29 mouse cellular contexts compared by ENCODE assay signal in the genomic region with DNA sequence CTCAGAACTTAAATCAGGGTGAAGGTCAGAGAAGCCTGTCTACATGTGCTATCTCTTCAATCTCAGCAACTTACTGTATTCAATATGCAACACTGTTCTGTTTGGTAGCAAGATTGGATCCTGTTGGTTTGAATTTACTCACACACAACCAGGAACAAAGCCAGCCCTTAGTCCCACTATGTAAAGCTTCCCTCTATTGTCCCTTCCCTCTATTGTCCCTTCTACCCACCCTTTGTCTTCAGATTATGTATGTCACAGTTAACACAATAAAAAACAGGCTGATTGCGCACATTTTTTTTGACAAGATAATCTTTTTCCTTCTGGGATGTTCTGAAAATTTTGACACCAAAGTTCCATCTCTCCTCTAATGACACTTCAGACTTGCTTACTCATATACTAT.
"Had no signal": no experiment of that assay in that cellular context is flagged by ENCODE, and none has a peak within 500 bp of the region (broad histone marks: within the 10 kb centered on the region; RNA-seq: fewer than 3 reads in every experiment).

No protein-coding gene starts in this region.

- H3K4me3 ChIP-seq: left cerebral cortex, adult 2 months; limb, embryonic 10.5 days; limb, embryonic 12.5 days; limb, embryonic 13.5 days; limb, embryonic 15.5 days; liver, embryonic 12.5 days; liver, embryonic 13.5 days; liver, embryonic 15.5 days; lung, embryonic 15.5 days; megakaryocyte, embryonic 14.5 days; midbrain, embryonic 10.5 days; midbrain, embryonic 12.5 days; midbrain, embryonic 13.5 days; midbrain, embryonic 15.5 days; myocyte had no signal

- ATAC-seq: liver, embryonic 12.5 days; lung, postnatal 0 days; midbrain, embryonic 13.5 days; midbrain, embryonic 15.5 days; midbrain, embryonic 16.5 days had no signal

- H3K36me3 ChIP-seq: limb, embryonic 10.5 days; limb, embryonic 12.5 days; limb, embryonic 13.5 days; limb, embryonic 15.5 days; liver, embryonic 12.5 days; liver, embryonic 13.5 days; liver, embryonic 15.5 days; lung, embryonic 15.5 days; midbrain, embryonic 10.5 days; midbrain, embryonic 12.5 days; midbrain, embryonic 13.5 days; midbrain, embryonic 15.5 days had no signal

- H3K27ac ChIP-seq: left cerebral cortex, adult 2 months; limb, embryonic 10.5 days; limb, embryonic 12.5 days; limb, embryonic 13.5 days; limb, embryonic 15.5 days; liver, embryonic 12.5 days; liver, embryonic 13.5 days; liver, embryonic 14.5 days; liver, embryonic 15.5 days; lung, embryonic 15.5 days; macrophage; midbrain, embryonic 10.5 days; midbrain, embryonic 12.5 days; midbrain, embryonic 13.5 days; midbrain, embryonic 15.5 days had no signal

- H3K4me2 ChIP-seq: limb, embryonic 12.5 days; limb, embryonic 13.5 days; limb, embryonic 15.5 days; liver, embryonic 11.5 days; liver, embryonic 12.5 days; liver, embryonic 13.5 days; liver, embryonic 15.5 days; lung, embryonic 14.5 days; lung, embryonic 15.5 days; midbrain, embryonic 12.5 days; midbrain, embryonic 13.5 days; midbrain, embryonic 15.5 days had no signal

- H3K27me3 ChIP-seq: limb, embryonic 12.5 days; limb, embryonic 13.5 days; limb, embryonic 15.5 days; liver, embryonic 12.5 days; liver, embryonic 13.5 days; liver, embryonic 15.5 days; lung, embryonic 15.5 days; megakaryocyte, embryonic 14.5 days; midbrain, embryonic 12.5 days; midbrain, embryonic 13.5 days; midbrain, embryonic 15.5 days had no signal

- H3K4me1 ChIP-seq: limb, embryonic 10.5 days; limb, embryonic 12.5 days; limb, embryonic 13.5 days; limb, embryonic 15.5 days; liver, embryonic 12.5 days; liver, embryonic 13.5 days; liver, embryonic 15.5 days; lung, embryonic 15.5 days; midbrain, embryonic 10.5 days; midbrain, embryonic 12.5 days; midbrain, embryonic 13.5 days; midbrain, embryonic 15.5 days had no signal

- H3K9ac ChIP-seq: limb, embryonic 12.5 days; limb, embryonic 13.5 days; limb, embryonic 15.5 days; liver, embryonic 12.5 days; liver, embryonic 13.5 days; liver, embryonic 14.5 days; liver, embryonic 15.5 days; lung, embryonic 14.5 days; lung, embryonic 15.5 days; midbrain, embryonic 12.5 days; midbrain, embryonic 13.5 days; midbrain, embryonic 15.5 days had no signal

- H3K9me3 ChIP-seq: limb, embryonic 10.5 days; limb, embryonic 12.5 days; limb, embryonic 13.5 days; limb, embryonic 15.5 days; liver, embryonic 12.5 days; liver, embryonic 13.5 days; liver, embryonic 15.5 days; lung, embryonic 15.5 days; midbrain, embryonic 10.5 days; midbrain, embryonic 12.5 days; midbrain, embryonic 13.5 days; midbrain, embryonic 15.5 days had no signal

- DNase-seq: left cerebral cortex, postnatal 4 days; liver; liver, embryonic 13.5 days; lung, adult 18-20 months; lung, adult 2 months; lung, embryonic 14.5 days; lung, postnatal 10 days; lung, postnatal 14 days; lung, postnatal 36 days; lung, postnatal 4 days had no signal
